Mouse (Mus musculus) embryo, embryonic 10.5 days (tissue): ENCODE data around the gene Bora.

Experiments used
- DNase-seq: peaks from one replicate; pipeline ENCODE4 v3.0.0-alpha.2; 2015; ENCODE audit warnings: low spot score

Bora gene

DNA sequence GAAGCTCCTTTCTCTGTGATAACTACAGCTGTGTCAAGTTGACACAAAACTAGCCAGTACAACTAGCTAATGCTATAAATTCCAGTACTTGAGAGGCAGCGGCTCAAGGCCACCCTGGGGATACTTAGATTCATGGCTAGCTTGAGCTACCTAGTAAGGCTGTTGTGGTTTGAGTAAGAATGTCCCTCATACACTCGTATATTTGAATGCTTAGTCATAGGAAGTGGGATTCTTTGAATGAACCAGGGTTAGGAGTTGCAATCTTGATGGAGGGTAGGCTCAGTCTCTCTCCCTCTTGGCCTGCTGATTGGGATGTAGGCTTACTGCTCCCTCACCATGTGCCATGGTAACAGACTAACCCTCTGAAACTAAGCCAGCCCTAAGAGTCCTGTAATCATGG lies 17.1 kb downstream of the Bora start:
- DNase-seq: no peak

DNA sequence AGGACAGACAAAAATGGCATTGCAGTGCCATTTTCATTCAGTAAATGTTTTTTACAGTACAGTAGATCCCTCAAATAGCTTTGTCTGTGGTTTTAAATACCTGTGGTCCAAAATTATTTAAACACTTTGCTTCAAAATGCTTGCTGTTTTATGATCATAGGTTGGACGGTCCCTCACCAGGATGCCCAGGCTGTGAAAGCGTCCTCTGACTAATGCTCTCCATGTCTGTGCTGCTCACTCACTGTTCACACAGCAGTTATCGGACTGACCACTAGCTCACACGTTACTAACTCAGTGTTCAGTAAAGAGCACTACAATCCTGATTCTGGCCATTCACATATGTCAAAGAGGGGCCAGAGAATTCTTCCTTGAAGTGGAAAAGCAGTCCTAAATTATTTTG lies 25.1 kb downstream of the Bora start:
- no peak for DNase-seq

DNA sequence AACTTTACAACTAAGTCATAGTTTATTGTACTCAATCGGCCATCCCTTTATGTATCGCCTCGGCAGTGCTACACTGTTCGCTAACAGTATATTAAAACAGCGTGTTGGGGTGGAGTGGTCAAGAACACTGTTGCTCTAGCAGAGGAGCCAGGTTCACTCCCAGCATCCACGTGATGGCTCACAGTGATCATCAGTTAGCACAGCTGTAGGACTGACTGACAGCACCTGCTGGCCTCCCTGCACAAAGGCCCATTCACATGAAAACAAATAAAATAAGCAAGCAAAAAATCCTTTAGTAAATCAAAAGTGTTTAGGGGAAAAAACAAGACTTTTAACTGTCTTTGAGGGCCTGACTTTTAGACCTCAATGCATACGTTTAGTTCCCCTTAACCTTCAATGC lies 42.9 kb downstream of the Bora start:
- no peak for DNase-seq

DNA sequence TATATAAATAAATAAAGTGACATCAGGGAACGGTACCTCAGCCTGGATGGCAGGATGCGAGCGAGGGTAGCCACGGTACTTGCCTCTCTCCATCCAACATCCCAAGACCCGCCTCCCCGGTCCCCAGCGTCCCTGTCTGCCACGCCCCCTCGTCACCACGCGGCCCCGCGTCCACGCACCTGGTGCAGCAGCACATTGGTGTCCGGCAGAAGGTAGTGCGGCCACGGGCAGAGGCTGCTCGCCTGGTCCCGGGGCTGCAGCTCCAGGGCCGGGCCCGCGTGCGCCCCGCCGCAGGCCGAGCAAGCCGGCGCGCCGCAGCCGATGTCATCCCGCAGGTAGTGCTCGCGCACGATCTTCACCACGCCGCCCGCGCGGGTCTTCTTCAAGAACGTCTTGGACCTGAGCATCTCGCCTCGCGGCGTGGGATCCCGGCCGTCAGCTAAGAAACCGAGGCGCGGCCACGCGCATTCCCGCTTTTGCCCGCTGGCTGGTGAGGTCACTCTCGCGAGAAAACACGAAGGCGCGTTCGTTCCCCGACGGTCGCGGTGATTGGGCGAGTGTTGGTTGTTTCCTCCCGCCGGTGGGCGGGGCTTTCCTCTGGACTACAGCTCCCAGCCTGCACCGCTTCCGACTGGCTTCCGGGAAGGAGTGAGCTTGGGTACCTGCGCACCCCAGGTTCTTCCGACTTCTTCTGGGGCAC lies 53.4 kb downstream of the Bora start, which contains the start of the genes Pibf1 and Dis3:
TSS of gene Pibf1 (plus strand) at position 158 of the 700 bp plus-strand sequence.
TSS of gene Dis3 (minus strand) at position 504 of the 700 bp plus-strand sequence.
- peak; percentile 98 for DNase-seq

DNA sequence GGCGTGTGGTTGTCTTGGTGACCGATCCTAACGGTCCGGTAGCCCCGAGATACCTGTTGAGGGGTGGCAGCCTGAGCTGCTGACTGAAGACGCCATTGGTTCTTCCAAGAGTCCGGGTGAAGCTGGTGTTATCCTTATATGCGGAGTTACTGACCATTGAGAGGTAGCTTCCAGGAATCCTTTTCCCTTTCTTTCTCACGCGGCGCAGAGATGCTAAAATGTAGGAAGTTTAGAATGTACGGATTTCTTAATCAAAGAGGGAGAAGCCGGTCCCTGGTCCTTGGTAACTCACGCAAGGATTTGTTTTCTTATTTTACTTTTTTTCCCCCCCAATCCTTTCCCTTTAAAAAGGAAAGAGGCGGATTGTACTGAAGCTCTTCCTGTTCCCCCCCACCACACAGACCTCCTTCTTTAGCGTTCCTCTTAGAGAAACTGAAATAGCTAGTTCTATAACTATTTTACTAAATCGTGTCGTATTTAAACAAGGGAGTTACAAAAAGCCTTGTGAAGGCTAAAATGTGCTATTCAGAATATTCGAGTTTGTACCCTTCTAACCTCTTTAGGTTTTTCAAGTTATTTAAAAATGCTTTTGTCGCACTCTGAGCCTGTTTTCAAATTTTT lies 54.1 kb downstream of the Bora start:
- DNase-seq: peak; percentile 33

DNA sequence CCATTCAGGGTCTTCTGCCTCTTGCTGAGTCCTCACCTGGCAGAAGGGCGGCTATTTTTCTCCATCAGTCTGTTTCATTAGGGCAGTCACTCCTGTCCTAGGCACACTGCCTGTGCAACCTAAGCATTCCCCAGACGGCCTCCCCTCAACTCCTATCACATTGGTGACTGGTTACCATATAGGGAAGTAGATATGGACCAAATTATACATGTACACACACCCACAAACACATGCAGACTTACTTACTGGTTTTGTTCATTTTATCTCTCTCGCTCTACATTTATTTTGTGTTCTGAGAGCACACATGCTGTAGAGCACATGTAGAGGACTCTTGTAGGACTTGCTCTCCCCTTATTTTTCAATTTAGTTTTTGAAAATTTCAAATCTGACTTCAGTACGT lies 57.0 kb downstream of the Bora start:
- no peak for DNase-seq

DNA sequence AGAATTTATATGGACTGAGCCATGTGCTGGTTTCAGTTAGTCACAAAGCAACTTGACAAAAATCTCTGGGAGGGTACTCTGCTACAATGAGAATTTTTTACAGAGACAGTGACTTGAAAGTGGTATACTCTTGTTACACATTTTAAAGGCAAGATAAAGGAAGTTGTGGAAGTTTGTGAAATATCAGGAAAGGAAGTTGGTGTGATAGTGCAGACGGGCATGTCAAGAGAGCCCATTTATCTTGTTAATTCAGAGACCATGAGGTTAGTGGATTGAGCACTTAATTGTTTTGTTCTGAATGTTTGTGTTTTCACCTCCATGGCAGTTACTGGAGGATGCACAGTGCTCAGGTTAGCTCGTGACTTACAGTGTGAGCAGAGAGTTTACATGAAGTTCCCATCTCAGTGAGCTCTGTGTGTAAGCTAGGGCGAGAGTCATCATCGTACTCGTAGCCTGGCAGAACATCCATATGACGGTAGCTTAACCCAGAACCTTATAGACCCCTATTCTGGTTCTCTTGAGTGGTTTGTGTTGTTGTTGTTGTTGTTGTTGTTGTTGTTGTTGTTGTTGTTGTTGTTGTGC lies 58.6 kb downstream of the Bora start:
- no peak for DNase-seq

DNA sequence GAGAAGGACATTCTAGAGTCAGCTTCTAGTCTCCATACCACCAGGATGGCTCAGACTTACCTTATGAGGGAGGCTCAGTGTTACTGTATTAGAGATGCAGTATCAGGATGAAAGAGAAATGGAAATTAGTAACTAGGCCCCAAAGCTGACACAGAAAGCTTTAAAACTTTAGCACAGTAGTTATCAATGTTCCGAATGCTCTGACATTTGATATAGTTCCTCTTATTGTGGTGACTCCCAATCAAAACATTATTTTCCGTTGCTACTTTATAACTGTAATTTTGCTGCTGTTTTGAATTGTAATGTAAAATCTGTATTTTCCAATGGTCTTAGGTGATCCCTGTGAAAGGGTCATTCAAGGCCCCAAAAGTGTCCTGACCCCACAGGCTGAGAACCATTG lies 60.6 kb downstream of the Bora start:
- no peak for DNase-seq

DNA sequence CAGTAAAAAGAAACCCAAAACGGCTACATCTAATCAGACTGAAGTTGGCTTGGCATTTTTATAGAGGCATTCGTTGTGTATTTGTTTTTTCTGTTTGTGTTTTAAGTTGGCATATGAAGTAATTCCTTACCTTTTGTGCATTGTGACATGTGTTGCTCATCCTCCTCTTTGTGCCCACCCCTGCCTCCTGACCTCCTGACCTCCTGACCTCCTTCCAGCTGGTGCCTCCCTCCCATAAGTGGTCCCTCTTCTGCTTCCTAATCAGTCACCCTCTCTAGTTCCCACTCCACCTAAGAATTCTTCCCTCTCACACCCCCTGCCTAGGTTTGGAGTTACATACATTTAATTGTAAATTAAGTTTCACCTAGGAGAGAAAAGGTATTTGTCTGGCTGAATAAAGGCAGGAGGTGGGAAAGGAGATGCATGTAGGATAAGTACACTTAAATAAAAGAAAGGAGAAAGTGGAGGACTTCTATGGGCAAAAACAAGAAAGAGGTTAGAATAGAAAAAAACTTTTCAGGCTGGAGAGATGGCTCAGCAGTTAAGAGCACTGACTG lies 61.7 kb downstream of the Bora start:
- DNase-seq: no peak

DNA sequence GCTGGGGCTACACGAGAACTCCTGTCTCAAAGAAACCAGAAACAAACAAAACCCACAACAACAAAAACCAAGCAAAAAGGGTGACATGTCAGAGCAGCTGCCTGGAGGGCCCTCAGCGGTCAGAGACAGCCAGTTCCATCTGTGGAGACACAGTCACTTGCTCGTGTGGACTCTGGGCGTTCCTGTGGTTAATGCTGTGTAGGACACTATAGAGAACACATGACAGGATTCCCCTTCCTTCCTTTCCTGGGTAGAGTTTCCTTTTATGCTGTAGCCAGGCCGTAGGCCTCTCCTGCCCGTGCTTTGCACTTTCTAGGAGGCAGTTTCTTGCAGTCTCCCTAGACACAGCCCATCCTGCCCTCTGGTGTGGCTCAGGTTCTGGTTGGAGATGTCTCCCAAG lies 62.7 kb downstream of the Bora start:
- DNase-seq: no peak

DNA sequence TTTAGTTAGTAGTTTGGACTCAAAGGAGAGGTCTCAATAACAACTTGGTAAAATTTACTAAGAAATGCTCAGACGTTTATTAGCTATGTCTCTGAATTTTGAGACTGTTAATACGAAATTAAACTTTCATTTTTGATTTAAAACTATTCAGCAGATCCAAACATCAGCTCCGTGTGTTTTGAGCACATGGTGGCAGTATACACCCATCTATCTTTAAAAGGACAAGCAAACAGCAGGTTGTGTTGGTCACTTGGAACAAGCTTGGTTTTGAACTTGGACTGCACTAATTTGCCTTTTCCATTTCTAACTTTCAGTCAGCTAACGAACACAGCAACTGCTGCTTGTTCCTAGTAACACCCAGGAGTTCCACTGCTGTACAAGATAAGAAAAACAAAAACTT lies 71.6 kb downstream of the Bora start:
- DNase-seq: no peak

DNA sequence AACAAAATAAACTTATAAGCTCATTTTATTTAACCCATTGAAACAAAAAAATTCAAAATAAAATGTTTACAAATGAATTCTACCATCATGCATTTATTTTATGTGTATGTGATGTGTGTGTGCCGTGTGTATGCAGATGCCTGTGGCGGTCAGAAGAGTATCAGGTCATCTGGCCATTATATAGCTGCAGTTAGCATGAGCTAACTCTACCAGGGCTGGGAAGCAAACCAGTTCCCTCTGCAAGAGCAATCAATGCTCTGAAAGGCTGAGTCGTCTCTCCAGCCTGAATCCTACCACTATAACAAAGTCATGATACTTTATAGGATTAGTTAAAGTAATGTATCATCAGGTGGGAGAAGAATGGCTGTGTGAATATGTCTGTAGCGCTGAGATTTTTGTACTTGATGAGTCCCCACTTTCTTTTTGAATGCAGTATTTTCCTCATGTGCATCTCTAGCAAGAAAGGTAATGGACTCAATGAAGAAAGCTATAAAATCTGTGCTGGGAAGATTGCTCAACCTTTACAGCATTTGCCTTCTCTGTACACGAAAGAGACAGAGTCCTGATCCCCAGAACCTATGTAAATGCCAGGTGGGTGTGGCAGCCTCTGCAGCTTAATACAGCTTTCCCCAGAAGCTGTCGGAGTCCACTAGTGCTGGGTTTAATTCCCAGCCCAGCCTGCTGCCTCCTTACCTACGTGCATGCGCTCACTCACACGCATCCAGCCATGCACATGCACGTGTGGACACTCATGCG lies 75.7 kb downstream of the Bora start:
- no peak for DNase-seq

DNA sequence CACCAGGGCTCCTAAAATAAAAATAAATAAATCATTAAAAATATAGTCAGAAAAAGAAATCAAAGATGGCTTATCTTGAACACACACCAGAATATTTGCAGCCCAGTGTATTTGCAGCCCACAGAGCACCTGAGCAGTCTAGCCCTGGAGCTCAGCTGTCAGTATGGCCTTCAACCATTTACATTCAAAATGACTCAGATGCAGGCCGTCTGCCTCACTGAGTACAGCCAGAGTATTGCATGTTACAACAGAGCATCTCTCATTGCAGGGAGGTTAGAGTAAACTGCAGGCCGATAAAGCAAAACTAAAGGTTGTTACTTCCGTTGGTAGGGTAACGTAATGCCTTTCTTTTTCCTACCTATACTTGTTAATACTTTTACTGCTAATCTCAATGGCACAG lies 78.1 kb downstream of the Bora start:
- DNase-seq: no peak
